Mouse (Mus musculus) natural killer cell, adult 2 months (primary cell): ENCODE results near the gene Olfr889.
"Not testable (repeated sequence)": the region's sequence is repeated elsewhere in the genome, so short reads cannot be mapped to it uniquely, and the experiment has no call there.

ENCODE experiments used
- DNase-seq, 2 experiments: peaks; one replicate each; pipeline ENCODE4 v3.0.0; 2022; ENCODE audit warnings: low spot score in 2 of 2

Olfr889 gene

GRCm38 (mm10) chr9:38114898-38115297 lies at the start of gene Olfr889:
Gene Olfr889 (plus strand): TSS chr9:38115198.
- DNase-seq, result no peak

DNA sequence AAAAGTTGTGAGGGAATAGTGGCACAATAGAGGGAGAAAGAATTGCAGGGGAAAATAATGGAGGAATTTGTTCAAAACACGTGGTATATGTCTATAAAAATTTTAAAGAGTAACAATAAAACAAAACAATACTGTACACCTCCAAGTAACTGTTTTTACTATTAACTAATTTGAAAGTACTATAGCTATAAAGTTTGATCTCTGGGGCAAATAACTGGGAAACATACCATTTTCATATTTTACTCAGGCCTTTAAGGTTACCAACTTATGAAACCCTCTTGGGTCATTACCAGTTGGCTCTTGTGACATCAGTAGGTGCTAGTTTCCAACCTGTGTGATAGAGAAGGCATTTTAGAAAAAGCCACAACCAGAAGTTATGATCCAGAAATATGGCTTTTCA lies 31.2 kb upstream of the Olfr889 start, which contains the start of gene Olfr887:
TSS of gene Olfr887 (plus strand) at position 301 of the 400 bp plus-strand sequence.
- no peak for DNase-seq

GRCm38 (mm10) chr9:38107828-38108227 lies 7.2 kb upstream of the Olfr889 start, which contains the start of gene Olfr888:
Gene Olfr888 (plus strand): TSS chr9:38108128.
- DNase-seq, result no peak

DNA sequence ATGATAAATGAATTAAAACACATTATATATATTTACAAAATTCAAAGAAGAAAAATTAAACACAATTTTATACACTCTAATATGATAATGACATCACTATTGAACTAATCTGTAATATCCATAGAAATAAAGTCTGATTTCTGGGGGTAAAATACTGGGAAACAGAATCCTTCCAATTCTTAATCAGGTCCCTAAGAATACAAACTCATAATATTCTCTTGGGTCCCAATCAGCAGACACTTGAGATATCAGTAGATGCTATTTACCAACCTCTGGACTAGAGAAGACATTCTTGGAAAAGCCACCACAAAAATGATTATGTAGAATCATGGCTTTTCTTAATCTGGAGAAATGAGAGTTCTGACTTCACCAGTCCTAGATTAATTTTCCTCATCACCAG lies 27.2 kb downstream of the Olfr889 start, which contains the start of gene Olfr890:
TSS of gene Olfr890 (plus strand) at position 301 of the 400 bp plus-strand sequence.
- no peak for DNase-seq

- not testable (repeated sequence) for DNase-seq
Measured at GRCm38 (mm10) chr9:38168341-38168740, 53.3 kb downstream of the Olfr889 start.
